Mouse (Mus musculus) adrenal gland, postnatal 36 days (tissue): Measurements from ENCODE around the gene Snrnp35. TPM values are rescaled to one million over a fixed set of nuclear protein-coding genes. Genes with fewer than 3 reads are reported as not detected.
"Not testable (repeated sequence)": the region's sequence is repeated elsewhere in the genome, so short reads cannot be mapped to it uniquely, and the experiment has no call there.

Experiments
- DNase-seq, 2 experiments: peaks; one replicate each; pipeline ENCODE4 v3.0.0; 2021; ENCODE audit warnings: mixed read lengths in 1 of 2
- total RNA-seq, 2 experiments: library from RNA; stranded (reverse); gene quantifications; 2 replicates each; pipeline ENCODE4 v1.2.3; 2021

Snrnp35 gene
- total RNA-seq, 2 experiments from 2014 or later: 19.4 to 20.5 TPM

DNA sequence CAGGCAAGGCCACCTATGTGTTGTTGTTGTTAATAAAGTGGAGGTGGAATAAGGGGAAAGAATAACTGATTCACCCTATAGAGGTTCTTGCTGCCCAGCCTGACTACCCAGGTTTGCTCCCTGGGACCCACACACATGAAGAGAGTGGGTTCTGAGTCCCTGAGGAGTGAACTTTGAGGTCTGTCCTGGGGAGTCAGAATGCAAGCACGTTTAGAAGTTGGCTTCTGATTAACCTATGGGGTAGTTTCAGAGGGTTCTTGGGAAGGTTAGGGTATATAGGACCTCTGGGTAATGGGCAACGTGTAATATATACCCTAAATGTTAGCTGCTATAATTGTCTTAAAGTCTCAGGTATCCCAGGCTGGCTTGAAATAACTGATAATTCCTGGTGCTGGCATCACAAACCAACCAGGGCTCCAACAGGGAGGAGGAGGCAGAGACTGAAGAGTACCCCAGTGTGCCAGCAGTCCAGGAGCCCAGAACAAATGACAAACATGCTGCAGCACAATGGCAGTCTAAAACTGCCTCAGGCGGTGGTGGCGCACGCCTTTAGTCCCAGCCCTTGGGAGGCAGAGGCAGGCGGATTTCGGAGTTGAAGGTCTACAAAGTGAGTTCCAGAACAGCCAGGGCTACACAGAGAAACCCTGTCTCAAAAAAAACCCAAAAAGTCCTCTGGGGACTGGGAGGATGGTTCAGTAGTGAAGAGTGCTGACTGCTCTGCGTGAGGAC lies 20.5 kb upstream of the Snrnp35 start:
- no peak for DNase-seq

DNA sequence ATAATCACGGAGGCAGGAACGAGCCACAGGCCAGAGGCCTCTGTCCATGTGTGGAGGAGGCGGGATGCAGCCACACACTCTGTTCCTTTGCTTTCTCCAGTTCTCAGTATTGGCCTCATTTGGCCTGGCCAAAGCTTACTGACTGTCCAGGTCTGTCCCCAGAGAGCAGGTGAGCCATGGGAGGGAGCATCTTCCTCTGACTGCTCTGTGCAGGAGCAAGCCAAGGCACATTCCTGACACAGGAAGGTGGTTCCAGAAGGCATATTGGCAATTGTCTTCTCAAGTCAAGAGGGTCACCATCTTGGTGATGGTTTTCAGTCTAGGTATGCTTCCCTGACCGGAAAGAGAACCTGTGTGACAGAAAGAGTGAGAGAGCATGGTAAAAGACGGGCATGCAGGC lies 19.5 kb upstream of the Snrnp35 start:
- DNase-seq: no peak

GRCm38 (mm10) chr5:124464905-124465304 lies 18.0 kb upstream of the Snrnp35 start:
- DNase-seq: no peak

- DNase-seq: no peak
Measured at GRCm38 (mm10) chr5:124467766-124468165, 15.2 kb upstream of the Snrnp35 start.

DNA sequence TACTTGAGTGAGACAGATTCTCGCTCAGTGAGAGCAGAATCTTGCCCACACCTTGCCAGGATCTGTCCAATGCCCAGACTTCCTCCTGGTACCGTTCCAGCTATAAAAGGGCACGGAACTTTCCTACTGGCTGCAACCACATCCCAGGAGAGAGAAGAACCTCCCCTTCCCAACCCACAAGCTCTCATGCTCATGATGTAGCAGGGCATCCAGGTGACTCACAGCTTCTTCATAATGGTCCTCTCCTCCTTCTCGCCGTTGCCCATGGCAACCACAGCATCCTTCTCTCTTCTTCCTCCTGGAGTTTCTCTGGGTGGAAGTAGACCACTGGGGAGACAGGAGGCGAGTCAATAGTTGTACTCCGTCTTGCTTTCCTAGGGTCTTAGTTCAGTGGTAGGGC lies 14.6 kb upstream of the Snrnp35 start:
- DNase-seq: no peak

DNA sequence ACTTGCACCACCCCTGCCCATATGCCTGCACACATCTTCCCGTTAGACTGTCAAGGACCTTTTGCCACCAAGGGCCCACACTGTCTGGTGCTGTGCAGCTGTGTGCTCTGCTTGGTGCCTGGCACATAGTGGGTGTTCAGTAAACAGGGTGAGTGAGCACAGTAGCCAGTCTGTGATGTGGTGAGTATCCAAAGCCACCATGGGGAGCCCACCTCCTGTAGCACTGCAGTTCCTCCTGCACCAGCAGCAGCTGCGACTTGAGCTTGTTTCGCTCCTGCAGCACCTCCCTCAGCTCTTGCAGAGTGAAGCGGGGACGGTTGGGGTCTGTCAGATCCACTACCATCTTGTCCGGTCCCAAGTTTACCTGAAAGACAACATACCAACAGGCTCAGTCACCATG lies 13.4 kb upstream of the Snrnp35 start:
- DNase-seq: no peak

- no peak for DNase-seq
Measured at GRCm38 (mm10) chr5:124470591-124471171, 12.3 kb upstream of the Snrnp35 start.

- no peak for DNase-seq
Measured at GRCm38 (mm10) chr5:124478873-124479204, 4.1 kb upstream of the Snrnp35 start.

DNA sequence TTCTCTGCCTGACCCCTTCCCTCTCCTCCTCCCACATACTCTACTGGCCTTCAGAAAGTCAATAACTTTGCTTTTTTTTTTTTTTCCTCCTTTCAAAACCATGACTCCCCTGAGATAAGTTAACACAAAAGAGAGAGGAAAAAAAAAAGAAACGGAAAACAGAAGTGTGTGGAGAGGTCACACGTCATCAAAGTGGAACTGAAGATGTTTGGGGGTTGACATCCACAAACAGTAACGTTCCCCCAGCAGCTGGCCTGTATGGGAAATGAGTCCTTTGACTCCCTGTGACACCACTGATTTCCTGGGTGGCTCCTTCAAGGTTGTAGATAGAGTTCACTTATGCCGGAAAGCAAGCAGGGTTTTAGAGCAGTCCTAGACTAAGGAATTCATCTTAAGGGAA lies 2.8 kb upstream of the Snrnp35 start:
- no peak for DNase-seq

GRCm38 (mm10) chr5:124481714-124482113 lies 1.2 kb upstream of the Snrnp35 start:
- DNase-seq: no peak

DNA sequence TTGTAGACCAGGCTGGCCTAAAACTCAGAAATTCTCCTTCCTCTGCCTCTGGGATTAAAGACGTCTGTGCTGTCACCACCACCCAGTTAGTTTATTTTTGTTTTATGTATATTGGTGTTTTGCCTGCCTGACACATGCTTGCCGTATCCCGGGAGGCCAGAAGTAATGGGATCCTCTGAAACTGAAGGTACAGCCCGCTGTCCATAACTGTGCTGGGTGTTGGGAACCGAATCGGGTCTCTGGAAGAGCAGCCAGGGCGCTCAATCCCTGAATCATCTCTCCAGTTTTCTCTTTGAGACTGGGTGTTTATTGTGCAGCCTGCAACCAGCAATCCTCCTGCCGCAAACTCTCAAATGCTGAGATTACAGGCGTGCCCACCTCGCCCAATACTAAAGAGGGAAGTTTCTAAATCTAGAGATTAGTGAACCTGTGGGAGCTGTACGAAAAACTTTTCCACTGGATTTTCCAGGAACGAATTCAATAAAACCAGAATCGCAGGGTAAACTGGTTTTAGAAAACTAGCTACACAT lies 433 bp upstream of the Snrnp35 start:
- DNase-seq: peak; percentile 22 to 35

DNA sequence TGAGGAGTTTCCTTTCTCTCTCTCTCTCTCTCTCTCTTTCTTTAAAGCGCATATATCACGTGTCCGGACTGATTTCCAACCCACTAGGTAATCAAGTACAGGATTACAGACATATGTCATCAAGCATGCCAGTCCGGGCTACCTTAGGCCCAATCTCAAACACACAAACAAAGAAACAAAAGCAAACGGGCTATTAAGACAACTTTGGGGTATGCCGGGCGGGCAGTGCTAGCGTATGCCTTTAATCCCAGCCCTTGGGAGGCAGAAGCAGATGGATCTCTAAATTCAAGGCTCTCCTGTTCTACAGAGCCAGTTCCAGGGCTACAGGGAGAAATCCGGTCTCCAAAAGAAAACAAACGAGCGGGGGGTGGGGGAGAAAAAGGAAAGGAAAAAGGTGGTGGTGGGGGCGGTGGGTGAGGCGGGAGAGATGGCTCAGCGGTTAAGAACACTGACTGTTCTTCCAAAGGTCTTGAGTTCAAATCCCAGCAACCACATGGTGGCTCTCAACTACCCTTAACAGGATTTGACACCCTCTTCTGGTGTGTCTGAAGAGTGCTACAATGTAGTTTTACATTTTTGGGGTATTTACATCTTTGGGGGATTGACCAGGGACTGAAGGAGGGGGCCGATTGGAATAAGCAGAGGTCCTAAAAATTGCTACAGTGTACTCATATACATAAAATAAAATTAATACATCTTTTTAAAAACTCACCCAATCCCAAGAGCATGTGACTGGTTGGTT lies 892 bp downstream of the Snrnp35 start:
- DNase-seq: peak in 1 of 2 experiments; percentile 13

DNA sequence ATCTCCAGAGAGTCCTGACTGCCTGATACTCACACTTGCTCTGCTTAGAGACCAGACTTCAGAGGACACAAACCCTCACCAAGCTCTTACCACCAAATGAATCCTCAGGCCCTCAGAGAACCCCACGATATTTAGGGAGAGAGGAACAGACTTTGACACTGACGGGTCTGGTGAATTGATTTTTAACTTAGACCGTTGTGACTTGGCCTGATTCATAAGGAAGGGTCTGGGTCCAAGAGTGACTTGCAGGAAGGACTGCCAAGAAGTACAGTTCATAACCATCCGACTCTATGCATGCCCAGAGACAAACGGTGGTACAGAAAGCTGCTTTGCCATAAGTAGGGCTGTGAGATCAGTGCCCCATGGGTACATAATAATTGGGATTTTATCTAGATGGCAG lies 2.7 kb downstream of the Snrnp35 start:
- DNase-seq: no peak

GRCm38 (mm10) chr5:124488885-124489284 lies 6.0 kb downstream of the Snrnp35 start:
- DNase-seq: no peak

DNA sequence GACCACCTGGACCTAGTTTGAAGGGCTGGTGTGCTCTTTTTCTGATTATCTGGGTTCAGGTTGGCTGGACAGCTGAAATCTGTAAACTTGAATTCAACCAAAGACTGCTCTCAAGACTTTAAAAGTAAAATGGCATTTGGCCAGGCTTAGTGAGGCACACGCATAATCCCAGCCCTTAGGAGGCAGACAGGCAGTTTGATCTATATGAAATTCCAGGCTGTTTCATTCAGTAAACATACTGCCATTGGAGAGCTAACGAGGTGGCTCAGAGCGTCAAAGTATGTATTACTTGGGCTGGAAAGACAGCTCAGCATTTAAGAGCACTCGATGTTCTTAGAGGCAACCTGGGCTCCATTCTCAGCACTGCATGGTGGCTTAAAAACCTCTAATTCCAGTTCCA lies 8.8 kb downstream of the Snrnp35 start:
- no peak for DNase-seq

DNA sequence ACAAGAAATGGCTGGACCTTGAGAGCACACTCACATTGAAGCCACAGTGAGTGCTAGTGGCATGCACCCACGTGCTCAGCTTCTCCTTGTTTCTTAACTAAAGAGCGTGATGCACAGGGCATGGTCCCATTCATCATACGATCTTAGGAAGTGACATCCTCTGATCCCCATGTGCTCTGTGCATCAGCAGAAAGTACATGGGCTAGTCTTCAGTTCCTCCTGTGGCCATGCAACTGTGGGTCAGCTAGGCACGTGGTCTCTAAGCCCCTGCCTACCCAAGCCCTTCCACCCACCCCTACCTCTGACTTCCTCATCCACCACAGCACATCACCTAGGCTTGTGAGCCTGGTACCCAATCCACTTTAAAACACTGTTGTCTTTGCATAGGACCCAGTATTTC lies 9.7 kb downstream of the Snrnp35 start:
- no peak for DNase-seq

DNA sequence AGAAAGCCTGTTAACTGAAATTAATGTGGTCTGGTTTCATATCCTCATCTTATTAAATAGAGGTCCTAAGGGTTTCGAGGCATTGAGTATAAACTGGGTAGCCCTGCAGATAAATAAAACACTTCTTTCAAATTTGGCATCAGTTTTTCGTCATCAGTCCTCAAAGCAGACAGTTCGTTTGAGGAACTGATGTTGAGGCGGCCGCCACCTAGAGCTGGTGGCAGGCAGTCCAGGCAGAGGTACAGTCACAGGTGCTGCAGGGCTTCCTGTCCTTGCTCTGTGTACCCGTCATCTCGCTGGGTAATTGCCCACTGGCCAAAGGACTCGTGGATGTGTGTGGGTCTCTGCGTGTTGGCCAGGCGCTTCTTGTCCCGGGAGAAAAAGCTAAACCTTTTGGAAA lies 10.5 kb downstream of the Snrnp35 start:
- no peak for DNase-seq

GRCm38 (mm10) chr5:124495547-124495946 lies 12.6 kb downstream of the Snrnp35 start:
- no peak for DNase-seq

DNA sequence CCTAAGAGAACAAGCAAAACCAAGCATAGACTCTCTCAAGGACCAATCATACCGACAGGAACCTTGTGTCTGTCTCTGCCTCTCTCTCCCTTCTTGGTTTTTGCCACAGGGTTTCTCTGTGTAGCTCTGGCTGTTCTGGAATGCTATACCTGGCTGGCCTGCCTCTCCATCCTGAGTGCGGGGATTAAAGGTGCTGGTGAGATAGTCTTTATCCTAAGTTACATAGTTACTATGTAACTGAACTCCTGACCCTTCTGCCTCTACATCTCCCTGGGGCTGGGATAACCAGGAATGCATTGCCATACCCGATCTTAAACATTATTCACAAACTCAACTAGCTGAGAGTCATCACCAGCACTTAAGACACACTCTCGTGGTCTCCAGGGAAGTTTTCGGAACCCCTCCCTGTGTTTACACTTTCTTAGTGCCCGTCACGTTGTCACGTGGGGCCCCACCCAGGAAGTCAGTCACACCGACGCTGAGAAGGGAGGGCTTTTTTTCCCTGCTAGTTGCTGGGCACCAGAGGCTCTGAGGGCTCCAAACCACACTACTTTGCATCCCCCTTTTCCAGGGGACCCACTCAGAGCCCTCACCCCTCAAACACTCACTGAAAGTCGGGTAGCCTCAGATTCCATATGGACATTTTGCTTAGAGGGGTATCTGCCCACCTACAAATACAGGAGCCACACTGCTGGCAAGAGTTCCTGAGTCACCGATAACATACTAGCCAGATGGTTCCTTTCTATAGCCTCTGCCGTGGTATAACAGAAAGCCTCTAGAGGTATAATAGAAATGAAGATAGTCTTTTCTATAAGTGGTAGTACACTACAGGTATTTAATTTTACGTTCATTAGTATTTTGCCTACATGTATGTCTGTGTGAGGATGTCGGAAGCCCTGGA lies 13.9 kb downstream of the Snrnp35 start:
- DNase-seq: no peak

- peak; percentile 66 to 69 for DNase-seq
Measured at GRCm38 (mm10) chr5:124498221-124498876, 15.4 kb downstream of the Snrnp35 start.

DNA sequence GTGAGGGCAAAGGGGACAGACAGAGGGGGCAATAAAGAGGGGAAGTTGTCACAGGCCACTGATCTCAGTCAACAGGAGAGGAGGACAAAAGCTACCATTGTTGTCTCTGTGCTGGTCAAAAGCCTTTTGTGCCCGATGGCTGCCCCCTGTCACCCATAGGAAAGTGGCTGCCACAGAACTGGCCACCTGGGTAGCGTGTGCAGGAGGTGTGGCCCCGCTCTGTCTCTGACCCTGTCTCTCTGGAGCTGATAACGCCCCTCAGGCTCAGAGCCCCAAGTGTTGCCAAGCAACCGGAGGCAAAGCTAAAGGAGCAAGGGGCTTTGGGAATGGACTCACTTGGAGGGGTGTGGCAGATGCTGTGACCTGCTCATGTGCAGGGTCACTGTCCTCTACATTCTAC lies 16.1 kb downstream of the Snrnp35 start:
- no peak for DNase-seq

DNA sequence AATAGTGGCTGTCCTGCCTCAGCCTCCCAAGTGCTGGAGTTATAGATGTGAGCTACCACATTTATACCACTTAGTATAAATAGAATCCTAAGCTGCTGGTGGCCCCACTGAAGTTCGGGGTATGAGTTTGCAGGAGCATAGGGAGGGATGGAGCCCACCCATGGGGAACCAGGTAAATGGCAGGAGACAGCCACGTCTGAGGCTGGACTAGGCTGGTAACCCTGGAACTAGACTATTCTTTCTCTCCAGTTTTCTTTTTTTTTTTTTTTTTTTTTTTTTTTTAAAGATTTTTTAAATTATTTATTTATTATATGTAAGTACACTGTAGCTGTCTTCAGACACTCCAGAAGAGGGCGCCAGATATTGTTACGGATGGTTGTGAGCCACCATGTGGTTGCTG lies 17.1 kb downstream of the Snrnp35 start:
- DNase-seq: not testable (repeated sequence)
